Mouse (Mus musculus): ENCODE measurements around the gene Zcchc2.
A peak's percentile ranks its signal among the peaks of the same experiment; 100 is the strongest.

Gene Zcchc2

DNA sequence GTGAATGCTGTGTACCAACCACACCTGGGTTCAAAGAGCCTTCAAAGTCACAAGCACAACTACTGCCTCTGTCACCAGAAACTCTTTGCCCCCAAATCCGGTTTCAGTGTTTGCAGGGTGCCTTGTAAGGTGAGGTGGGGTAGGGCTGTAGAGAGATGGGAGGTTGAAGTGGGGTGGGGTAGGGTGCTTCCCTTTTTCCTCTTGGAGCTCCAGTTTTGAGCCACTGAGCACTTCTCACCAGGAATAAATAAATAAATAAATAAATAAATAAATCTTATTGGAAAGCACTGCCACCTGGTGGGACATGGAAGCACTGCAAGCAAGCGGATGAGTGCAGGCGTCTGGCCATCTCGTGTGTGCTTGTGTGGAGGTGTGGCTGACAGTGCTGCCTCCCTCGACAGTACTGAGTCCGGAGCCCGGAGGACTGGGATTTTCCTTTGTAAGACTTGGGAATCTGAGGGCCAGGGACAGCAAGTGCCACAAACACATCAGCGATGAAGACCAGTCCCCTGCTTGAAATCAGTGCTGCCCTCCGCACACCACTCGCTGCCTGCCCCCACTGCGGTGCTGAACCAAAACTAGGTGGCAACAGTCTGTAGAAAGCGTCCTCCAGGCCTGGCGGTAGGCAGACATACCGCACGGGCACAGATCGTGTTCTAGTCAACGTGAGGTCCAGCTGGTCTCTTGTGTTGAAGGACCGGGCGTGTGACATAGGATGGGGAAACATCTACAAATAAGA is 46.8 kb downstream of the Zcchc2 start:
- peak; percentile 84 for DNase-seq

- no peak for DNase-seq
These were observed 49.1 kb downstream of the Zcchc2 start for GRCm38 (mm10) chr1:106039326-106039725.

DNA sequence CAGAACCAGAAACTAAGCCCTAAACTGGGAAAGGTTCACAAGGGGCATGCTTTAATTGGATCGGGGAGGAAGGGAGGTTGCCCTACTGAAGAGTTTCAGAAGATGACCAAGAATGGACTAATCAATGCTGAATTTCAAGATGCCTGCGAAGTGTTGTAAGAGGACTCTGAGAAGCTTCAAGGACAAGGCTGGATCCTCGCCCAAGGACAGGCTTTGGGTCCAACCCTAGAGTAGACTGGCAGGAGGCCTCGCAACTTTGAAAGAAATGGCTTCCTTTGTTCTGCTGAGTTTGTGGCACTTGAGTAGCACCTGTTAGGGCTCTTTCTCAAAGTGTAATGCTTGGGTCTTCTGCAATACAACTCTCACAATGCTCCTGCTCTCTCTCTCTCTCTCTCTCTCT is 50.1 kb downstream of the Zcchc2 start:
- no peak for DNase-seq

GRCm38 (mm10) chr1:106042221-106042620 is 52.0 kb downstream of the Zcchc2 start:
- no peak for DNase-seq

DNA sequence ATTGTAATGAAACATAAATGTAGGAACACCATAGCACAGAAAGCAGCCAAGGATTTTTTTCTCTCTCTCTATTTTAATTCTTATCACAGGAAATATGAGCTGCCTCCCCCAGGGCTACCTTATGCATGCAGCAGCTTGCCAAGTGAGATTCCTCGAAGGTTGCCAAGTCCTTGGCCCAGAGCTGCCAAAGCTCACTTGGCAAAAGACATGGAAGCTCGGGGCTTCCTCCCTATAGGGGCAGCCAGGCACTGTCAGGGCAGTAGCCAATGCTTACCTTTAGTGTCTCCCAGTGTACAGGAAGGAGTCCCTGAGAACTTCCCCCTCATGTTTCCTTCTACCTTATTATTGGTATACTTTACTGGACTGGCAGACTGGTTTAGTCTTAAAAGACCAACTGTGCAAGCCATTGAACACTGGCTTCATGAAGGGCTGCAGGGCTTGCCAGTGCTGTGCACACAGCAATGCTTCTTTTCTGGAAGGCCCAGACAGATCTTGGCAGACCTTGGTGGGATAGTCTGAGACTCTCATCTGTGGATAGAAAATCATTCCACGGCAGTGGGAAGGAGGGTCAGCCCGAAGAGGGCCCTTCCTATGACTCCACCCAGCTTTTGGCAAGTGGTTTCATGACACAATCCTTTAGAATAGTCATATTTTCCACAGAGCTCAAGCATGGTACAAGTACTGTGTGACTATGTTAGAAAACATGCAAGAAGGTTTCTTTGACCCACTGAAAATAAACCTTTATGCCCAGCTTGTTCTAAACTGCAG is 53.0 kb downstream of the Zcchc2 start:
- no peak for DNase-seq

DNA sequence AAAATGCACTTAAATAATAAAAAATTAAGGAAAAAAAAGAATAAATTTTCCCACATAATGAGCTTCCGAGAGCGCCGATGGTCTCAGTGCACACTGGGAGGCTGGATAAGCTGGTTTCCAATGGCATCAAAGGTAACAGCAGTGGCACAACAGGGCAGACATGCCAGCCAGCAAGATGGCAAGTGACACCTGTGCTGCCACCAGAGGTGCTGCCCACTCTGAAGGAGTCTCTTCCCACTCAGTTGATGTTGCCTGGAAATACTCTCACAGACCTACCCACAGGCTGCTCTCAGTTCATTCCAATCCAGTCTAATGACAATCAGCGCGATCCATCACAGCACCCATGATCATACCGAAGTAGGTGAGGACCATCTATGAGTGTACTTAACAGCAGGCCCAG is 58.8 kb downstream of the Zcchc2 start:
- no peak for DNase-seq

- peak in 1 of 2 experiments; percentile 1 for DNase-seq
These were observed 64.8 kb downstream of the Zcchc2 start for GRCm38 (mm10) chr1:106054978-106055377.

GRCm38 (mm10) chr1:106058355-106058754 is 68.1 kb downstream of the Zcchc2 start:
- no peak for DNase-seq

DNA sequence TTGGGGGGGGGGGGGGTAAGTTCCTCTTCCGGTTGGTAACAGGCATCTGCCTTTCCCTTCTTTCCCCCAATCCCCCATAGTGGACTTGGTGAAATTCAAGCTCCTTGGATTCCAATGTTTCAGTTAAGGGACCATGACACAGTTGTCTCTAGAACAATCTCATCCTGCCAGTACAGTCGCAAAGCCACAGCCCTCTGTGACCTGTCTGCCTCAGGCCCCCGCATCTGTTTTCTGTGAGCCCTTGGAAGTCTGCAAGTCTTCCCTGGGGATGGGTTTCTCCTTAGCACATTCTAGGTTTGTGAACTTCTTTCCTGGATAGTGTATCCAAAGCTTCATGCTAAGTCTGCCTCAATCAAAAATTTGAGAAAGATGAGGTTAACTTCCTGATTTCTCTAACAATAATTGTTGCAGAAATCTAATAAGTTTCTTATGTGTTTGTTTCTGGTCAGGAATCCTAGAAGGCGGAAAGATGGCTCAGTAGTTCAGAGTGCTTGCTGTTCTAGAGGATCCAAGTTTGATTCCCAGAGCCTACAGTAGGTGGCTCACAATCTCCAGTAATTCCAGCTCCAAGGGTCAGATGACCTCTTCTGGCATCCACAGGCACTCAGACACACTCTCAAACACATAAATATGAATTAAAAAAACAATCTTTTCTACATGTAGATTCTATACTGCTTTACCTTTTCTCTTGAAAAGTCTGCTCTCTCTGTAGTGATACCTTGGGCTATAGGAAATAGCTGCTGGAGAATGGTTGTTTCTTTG is 69.5 kb downstream of the Zcchc2 start:
- no peak for DNase-seq

DNA sequence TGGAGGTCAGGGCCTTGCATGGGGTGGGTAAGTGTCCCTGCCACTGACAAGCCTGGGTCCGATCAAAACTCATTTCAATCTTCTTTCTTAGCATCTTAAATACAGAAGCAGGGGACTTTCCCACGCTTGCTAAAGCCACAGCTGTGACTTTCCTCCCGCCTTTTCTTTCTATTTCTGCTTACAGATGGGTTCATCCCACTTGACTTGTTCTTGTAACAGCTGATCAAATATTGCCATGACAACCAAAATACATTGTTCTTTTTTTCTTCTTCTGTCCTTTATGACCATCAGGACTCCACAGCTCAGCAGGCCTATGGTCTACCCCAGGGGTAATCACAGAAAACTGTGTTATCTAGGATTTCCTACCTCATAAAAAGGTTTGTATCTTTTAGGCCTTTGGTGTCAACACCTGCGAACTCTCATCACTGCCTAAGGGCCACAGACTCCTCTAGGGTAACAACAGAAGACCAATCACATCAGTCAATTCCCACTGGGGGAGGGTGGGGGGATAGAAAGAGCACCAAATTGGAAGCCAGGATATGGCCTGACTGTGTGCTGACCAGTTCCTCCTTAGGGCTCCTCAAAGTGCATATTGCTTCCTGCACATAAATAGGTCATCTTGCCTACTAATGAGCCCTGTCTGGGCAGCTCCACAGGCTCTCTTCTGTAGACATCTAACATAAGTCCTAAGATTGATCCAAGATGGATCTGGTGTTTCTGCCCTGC is 71.1 kb downstream of the Zcchc2 start:
- DNase-seq = no peak

- DNase-seq = no peak
These were observed 72.8 kb downstream of the Zcchc2 start for GRCm38 (mm10) chr1:106062891-106063590.

DNA sequence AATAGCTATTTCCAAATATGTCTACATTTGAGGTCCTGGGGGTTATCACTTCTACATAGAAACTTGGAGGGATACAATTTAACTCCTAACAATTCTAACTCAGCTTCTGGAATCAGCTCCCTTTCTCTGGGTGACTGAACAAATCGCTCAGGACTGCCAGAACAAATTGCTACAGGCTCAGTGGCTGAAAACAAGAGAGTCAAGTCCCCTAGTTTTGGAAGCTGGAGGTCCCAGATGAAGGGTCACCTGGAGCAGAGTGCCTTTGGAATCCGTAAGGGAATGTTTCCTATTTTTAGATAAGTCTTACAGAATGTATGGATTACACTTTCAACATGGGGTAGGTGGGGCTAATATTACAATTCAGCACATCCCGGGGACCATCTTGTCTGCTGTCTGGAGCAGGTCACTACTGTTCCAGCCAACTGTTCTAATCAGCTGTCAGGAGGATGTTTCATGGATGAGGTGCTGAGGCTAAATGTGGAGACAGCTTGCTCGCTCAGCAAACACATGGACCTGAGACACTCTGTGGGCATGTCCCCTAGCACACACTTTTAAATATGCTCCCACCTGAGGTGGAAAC is 73.5 kb downstream of the Zcchc2 start:
- no peak for DNase-seq

- no peak for DNase-seq
These were observed 74.1 kb downstream of the Zcchc2 start for GRCm38 (mm10) chr1:106064291-106064690.

- DNase-seq = no peak
These were observed 74.5 kb downstream of the Zcchc2 start for GRCm38 (mm10) chr1:106064711-106065110.

DNA sequence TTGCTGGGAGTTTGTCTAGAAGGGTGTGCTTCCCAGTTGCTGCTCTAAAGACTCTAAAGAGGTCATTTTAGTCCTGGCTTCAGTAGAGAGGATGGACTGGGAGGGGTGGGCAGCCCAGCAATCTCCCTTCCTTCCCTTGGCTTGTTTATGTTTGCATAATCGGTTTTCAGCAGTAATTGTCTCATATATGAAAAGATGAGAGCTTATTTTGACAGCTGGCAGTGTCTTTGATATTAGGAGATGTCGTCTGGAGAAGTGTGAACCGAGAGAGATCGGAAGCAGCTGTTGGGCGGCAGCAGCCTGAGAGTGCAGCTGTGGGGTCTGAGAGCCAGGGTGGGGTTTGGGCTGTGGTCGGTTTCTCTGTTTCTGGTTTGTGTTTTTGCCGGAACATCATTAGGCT is 75.5 kb downstream of the Zcchc2 start:
- DNase-seq = peak; percentile 40 to 54

DNA sequence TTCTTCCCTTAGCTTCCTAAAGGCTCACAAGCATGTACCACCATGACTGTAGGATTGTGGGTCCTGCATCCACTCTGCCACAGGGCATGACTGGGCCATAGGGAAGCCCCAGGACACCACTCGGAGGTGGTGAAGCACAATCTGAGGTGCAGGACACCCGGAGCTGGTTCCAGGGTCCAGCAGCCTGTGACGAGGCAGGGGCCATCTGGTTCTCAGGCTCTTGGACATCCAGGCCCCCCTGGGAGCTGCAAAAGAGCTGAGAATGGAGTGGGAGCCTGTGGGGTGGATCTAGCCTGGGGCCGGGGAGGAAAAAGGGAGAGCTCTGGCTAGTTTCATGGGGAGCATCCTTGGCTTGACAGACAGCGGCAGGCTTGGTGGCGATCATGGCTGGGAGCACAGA is 77.1 kb downstream of the Zcchc2 start:
- no peak for DNase-seq

DNA sequence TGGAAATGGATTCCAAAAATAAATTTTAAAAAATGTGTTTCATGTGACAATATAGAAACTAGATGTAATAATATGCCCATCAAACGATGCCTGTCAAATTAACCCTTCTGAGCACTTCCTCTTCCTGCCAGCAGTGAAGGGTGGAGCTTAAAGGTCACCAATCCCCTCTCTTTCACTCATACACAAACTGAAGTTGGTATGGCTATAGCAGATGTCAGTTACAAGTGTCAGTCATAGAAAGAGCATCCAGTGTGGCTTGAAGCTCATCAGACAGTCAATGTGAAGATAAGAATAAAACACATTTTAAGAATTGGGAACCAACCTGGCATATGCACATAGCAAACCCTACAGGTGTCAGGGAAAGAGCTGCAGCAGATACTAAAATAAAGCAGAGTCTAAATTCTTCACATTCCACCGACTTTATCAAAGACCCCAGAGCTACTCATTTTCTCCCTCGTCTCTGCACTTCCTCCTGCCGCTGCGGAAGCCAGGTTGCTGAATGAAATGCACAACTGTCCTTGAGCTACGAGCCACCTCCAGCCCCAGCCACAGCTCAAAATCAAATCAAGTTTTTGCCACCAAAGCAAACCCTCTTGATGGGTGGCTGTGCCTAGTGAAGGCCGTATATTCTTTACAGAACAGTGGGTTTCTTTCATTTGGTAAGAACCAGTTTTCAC is 79.8 kb downstream of the Zcchc2 start:
- no peak for DNase-seq

DNA sequence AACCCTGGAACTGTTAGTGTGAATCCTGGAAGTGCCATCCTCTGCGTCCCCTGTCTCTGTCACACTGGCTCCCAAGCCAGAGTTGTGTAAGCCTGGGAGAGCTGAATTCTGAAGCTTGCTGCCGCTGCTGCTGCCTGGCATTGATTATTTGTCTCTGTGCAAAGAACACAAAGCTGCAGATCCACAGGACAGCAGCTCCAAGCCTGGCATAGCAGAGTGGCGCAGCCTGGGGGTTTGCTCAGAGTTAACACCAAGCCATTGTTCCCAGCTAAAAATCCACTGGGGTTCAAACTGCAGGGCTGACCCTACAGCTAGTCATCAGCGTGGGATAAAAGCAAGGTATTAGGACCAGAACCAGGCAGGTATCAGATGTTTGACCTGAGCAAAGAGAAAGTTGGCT is 80.6 kb downstream of the Zcchc2 start:
- DNase-seq = no peak

- peak; percentile 88 to 90 for DNase-seq
These were observed 81.2 kb downstream of the Zcchc2 start for GRCm38 (mm10) chr1:106071237-106072070.

GRCm38 (mm10) chr1:106072071-106072440 is 81.8 kb downstream of the Zcchc2 start:
- DNase-seq = peak; percentile 22 to 39
